Mouse (Mus musculus) c-Kit-negative CD71-positive TER-119-positive erythroid progenitor cells, embryonic 14.5 days (primary cell): ENCODE data around the gene Spin4.

ENCODE experiments used
- DNase-seq: peaks from one replicate; pipeline ENCODE4 v3.0.0-alpha.2; 2013; ENCODE audit warnings: low read depth, low spot score

Gene Spin4

GRCm38 (mm10) chrX:95026361-95026892 lies at the start of gene Spin4:
Gene Spin4 (minus strand): TSS chrX:95026682.
- no peak for DNase-seq

GRCm38 (mm10) chrX:95027907-95028306 lies 1.4 kb upstream of the Spin4 start:
- no peak for DNase-seq

- DNase-seq = no peak
Measured at GRCm38 (mm10) chrX:95025779-95026360, 612 bp downstream of the Spin4 start.

- DNase-seq = no peak
Measured at GRCm38 (mm10) chrX:95012033-95012432, 14.4 kb downstream of the Spin4 start.

GRCm38 (mm10) chrX:94998845-94999244 lies 27.6 kb downstream of the Spin4 start:
- DNase-seq = no peak

- DNase-seq = no peak
Measured at GRCm38 (mm10) chrX:94994113-94994512, 32.4 kb downstream of the Spin4 start.

GRCm38 (mm10) chrX:94990903-94991302 lies 35.6 kb downstream of the Spin4 start:
- no peak for DNase-seq

GRCm38 (mm10) chrX:94990080-94990825 lies 36.2 kb downstream of the Spin4 start:
- no peak for DNase-seq
